Mouse (Mus musculus) mature B cell (primary cell): ENCODE measurements at regions not wholly inside any gene's neighbourhood (a gene's known extent, or its start where the extent isn't known, plus 50 kb on each side); places are given as distances from the start of the nearest gene placed in this dataset.

Source experiments
- in situ Hi-C: fragments of 300-500 bp; cut with MboI; formaldehyde crosslinking; loops from 2 replicates; pipeline ENCODE4 v1.14.3; 2019

- in situ Hi-C loops: no loop called here
These were observed 75.4 kb upstream of the Ralgps2 start for GRCm38 (mm10) chr1:157014532-157015497.

- in situ Hi-C loops: no loop called here
These were observed 74.2 kb upstream of the Ralgps2 start for GRCm38 (mm10) chr1:157013669-157014048.

DNA sequence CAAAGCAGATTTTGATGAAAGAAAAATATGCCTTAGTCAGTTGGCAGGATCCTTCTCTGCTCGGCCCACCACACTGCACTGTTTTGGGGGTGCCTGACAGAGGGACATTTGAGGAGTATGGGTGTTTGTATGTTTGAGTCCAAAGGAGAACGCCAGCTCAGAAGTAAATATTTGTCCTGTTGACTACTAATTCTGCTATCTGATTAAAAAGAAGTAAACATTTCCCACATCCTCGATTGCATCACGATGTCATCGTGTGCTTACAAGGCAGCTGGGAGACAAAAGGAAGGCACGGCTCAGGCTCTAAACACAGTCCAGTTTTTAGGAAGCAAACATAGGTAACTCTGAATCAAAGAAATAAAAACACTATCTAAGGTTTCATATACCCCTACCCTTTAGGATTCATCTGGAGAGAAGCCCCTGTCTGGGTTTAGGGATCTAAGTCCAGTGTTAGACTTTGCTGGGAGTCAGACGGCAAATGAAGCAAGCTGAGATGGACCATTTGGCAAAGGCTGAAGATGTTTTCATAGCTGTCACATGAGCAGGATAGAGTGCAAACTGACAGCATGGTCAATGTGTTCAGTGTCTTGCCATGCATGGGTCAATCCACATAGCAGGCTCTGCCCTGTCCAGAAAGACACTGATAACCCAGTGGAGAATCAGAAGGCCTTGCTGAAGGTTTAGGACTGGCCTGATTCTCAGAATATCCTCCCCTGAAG is 73.7 kb upstream of the Ralgps2 start:
- in situ Hi-C loops: no loop called here

- in situ Hi-C loops: no loop called here
These were observed 71.8 kb upstream of the Ralgps2 start for GRCm38 (mm10) chr1:157011226-157011625.

DNA sequence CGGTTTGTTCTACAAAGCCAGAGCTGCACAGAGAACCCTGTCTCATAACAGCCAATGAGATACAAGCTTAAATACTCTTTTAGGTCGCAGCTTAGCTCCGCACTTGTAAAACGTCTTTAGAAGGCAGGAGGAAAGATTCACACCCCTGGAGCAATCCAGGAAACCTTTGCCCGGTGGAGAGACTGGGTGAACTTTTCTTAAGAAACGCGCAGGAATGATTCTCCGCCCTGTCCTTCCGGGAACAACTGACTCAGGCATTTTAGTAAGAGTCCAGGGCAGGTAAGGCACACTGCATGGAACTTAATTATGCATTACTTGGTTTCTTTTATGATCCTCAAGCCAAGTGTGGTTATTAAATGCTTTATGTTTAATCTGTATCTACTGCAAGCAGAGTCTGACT is 70.0 kb upstream of the Ralgps2 start:
- in situ Hi-C loops: no loop called here

DNA sequence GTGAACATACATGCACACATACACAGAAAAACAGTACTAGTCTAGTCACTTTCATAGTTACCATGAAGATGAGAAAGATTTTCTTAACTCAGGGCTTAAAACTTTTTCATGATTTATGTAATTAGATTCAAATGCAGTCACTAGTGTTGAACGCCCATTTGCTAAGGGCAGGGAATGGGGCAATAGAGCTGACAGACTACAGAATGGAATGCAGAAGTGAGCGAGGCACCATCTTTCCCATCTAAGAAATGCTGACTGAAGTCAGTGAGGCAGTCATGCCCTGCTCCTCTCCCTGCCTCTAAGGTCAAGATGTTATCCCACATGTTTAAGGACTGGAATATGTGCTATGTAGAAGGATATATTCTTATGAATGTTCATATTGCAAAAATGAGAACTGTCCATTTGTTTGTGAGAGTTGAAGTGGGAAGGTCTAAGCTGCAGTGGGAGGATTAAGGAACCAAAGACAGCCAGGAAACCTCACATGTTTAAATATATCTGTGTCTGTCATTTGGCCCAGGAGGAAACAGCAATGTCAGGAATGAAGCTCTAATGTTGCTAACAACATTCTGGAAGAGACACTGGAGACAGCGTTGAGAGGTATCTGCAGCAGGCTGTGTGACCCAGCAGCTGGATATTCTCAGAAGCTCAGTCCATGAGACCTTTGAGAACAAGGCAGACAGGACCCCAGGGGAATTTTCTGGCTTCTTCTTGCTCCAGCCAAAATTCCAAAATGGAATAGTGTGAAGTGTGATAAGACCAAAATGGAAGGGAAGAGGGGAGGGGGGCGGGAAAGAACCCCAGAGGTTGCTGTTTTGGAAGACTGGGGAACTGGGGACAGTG is 68.7 kb upstream of the Ralgps2 start:
- in situ Hi-C loops: no loop called here

- in situ Hi-C loops: no loop called here
These were observed 65.1 kb upstream of the Ralgps2 start for GRCm38 (mm10) chr1:157004312-157005074.

DNA sequence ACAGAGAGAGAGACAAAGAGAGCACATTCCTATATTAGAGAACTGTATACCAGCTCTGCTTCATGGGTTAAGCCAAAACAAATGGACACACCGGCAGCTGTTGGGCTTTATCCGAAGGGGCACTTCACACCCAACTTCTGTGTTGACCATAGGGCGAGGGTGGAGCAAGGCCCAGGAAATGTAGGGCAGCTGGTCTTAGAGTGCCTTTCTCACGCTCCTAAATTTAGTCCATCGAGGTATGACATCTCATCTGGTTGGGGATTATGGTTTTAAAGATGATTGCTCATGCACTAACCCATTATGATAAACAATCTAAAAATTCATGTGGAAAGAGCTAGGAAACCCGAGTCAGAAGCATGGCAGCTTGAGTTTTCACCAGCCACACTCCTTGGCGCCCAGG is 63.6 kb upstream of the Ralgps2 start:
- in situ Hi-C loops: no loop called here

DNA sequence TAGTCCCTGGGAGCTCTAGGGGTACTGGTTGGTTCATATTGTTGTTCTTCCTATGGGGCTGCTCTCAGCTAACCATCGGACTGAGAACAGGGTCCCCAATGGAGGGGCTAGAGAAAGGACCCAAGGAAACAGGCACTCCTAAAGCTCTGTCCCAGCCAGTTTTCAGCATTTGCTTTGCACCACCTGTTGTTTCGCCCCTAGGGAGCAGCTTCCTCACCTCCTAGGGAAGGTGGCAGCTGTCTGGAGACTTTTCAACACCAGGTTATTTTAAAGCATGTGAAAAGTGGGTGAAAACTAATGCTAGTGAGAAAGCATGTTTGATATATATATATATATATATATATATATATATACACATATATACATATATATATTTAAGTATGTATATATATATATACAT is 62.8 kb upstream of the Ralgps2 start:
- in situ Hi-C loops: no loop called here

DNA sequence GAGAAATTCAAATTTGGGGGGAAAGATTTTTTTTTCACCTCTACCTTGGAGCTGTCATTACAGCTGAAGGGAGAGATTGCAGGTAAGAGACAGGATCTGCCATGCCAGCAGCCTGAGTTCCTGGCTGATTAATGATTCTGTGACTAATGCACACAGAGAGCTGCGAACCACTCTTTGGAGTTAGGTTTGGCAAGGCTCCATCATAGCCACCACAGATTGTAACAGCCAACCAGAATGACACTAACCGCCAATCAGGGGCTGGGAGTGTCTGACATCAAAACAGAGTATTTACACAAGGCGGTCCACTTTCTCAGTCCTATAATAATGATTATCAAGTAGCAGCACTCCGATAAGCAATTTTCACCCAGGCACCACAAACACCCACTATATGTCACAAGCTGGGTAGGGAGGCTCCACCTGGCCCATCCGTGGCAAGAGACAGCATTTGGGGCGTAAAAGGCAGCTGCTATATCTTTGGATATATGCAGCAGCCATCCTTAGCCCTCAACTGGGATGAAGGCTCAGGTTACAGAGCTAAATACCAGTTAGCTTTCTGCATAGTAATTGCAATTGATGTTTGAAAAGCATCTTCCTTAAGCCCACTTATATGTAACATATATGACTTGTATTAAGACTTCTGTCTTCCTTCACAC is 61.7 kb upstream of the Ralgps2 start:
- in situ Hi-C loops: no loop called here

- in situ Hi-C loops: loop anchor here (5.0 kb wide), 1 partner anchor 47 kb away; no protein-coding TSS in a partner anchor
These were observed 60.5 kb upstream of the Ralgps2 start for GRCm38 (mm10) chr1:156999947-157000346.

DNA sequence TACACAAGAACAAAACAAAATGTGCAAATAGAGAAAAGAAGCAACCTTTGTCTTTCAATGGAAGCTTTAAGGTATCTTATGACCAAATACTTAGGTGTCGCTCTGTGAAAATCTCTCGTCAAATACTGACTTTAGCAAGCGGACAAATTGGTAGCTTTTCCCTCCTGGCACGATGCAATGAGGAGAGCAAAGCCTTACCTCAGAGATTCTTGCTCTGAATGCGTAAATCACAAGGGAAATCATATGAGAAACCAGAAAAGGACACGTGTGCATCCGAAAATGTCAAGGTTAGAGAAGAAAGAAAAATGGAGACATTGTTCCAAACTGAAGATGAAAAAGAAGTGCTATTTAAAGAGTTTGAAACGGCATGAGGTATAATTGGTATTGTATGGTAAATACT is 59.8 kb upstream of the Ralgps2 start:
- in situ Hi-C loops: loop anchor here (5.0 kb wide), 1 partner anchor 48 kb away; no protein-coding TSS in a partner anchor

- in situ Hi-C loops: loop anchor here (5.0 kb wide), 1 partner anchor 50 kb away; no protein-coding TSS in a partner anchor
These were observed 58.3 kb upstream of the Ralgps2 start for GRCm38 (mm10) chr1:156997476-156998305.

GRCm38 (mm10) chr1:156997033-156997432 is 57.6 kb upstream of the Ralgps2 start:
- in situ Hi-C loops: loop anchor here (5.0 kb wide), 1 partner anchor 50 kb away; no protein-coding TSS in a partner anchor

GRCm38 (mm10) chr1:156996084-156996880 is 56.9 kb upstream of the Ralgps2 start:
- in situ Hi-C loops: loop anchor here (5.0 kb wide), 1 partner anchor 51 kb away; no protein-coding TSS in a partner anchor

DNA sequence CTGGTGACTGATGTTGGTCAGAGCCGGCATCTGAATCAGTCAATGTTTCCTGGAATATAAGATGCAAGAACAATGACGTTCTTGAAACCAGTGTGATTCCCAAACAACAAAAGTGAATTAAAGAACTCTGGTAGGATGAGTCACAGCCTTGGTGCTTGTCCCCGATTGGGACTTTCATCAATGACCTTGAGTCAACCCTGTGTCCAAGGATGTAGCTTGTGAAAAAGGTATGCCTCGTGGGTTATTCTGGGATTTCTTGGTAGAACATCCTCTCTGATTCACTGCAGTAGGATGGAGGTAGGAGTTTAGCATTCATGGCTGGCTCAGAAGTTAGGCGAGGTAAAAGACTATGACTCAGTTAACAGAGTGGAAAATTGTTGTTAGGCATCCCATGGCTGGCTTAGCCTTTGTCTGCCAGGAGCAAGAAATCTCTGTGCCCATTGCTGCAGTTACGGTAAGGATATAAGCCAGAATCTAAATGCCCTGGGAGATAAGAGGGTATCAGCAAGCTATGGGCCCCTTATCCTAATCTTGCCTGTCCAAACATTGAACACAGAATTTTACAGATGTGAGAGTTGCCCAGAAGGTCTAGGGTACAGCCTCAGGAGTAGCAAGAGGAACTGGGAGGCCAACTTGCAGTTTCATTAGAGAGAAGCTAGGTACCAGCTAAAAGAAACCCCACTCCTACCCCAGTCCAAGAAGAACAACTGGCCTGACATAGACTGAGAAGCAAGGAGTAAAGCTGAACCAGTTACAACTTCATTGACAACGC is 55.9 kb upstream of the Ralgps2 start:
- in situ Hi-C loops: loop anchor here (5.0 kb wide), 1 partner anchor 52 kb away; no protein-coding TSS in a partner anchor

GRCm38 (mm10) chr1:156994644-156995016 is 55.2 kb upstream of the Ralgps2 start:
- in situ Hi-C loops: loop anchor here (5.0 kb wide), 1 partner anchor 53 kb away; no protein-coding TSS in a partner anchor
